Mouse (Mus musculus): ENCODE data around the gene Eipr1. TPM values are rescaled to one million over a fixed set of nuclear protein-coding genes. Genes with fewer than 3 reads are reported as not detected.

Gene Eipr1
- total RNA-seq, 2 experiments from 2014 or later = 8.4 to 8.7 TPM

Other genes with a start within 250 kb of the Eipr1 start
- under 1 TPM; 0.62 to 0.81 TPM for gene Dcdc2c, start 199.4 kb upstream of the Eipr1 start, total RNA-seq (2021)
- not detected for gene Allc, start 169.3 kb upstream of the Eipr1 start, total RNA-seq (2021)
- gene Colec11, start 128.4 kb upstream of the Eipr1 start, total RNA-seq (2021) = 1 to 10 TPM; 1.1 to 2.2 TPM
- gene Rps7, start 115.8 kb upstream of the Eipr1 start, total RNA-seq (2021) = 100 to 1,000 TPM; 452 to 563 TPM
- gene Rnaseh1, start 102.2 kb upstream of the Eipr1 start, total RNA-seq (2021) = 10 to 100 TPM; 10.3 to 10.8 TPM
- 10 to 100 TPM; 26.8 to 32.0 TPM for gene Adi1, start 76.6 kb upstream of the Eipr1 start, total RNA-seq (2021)
- 10 to 100 TPM; 21.9 to 23.7 TPM for gene Trappc12, start 1.3 kb upstream of the Eipr1 start, total RNA-seq (2021)